Mouse (Mus musculus) lung, embryonic 16.5 days (tissue): Measurements from ENCODE around the gene Cyp2d26. TPM values are rescaled to one million over a fixed set of nuclear protein-coding genes. Genes with fewer than 3 reads are reported as not detected.
"Not testable (repeated sequence)": the region's sequence is repeated elsewhere in the genome, so short reads cannot be mapped to it uniquely, and the experiment has no call there.

Source experiments
- ATAC-seq: fragments of 200-750 bp; cut with Nextera tagmentation; 2 replicates; pipeline ENCODE4 v1.8.0; 2017; ENCODE audit warnings: low read depth, mild to moderate bottlenecking, moderate library complexity
- H3K27ac ChIP-seq: fragments of 300-500 bp; sonication (generic); 2 replicates; pipeline ENCODE4 v1.5.1; 2014; ENCODE audit warnings: mild to moderate bottlenecking, control low read depth, low read length
- H3K27me3 ChIP-seq: fragments of 300-500 bp; sonication (generic); 2 replicates; pipeline ENCODE4 v1.6.1; 2014; ENCODE audit warnings: low read depth, low read length, mixed read lengths; ENCODE audit not compliant: control insufficient read depth, insufficient read depth
- H3K36me3 ChIP-seq: fragments of 300-500 bp; sonication (generic); 2 replicates; pipeline ENCODE4 v1.6.1; 2014; ENCODE audit warnings: low read length; ENCODE audit not compliant: control insufficient read depth, insufficient read depth
- H3K4me1 ChIP-seq: fragments of 300-500 bp; sonication (generic); replicated peaks from 2 replicates; pipeline ENCODE4 v1.6.1; 2014; ENCODE audit warnings: low read length, mixed read lengths; ENCODE audit not compliant: control insufficient read depth, insufficient read depth
- H3K4me2 ChIP-seq: fragments of 300-500 bp; sonication (generic); 2 replicates; pipeline ENCODE4 v1.6.1; 2014; ENCODE audit warnings: low read depth, low read length, control low read depth
- H3K4me3 ChIP-seq: fragments of 300-500 bp; sonication (generic); 2 replicates; pipeline ENCODE4 v1.5.1; 2014; ENCODE audit warnings: mild to moderate bottlenecking, low read length, control low read depth
- H3K9ac ChIP-seq: fragments of 300-500 bp; sonication (generic); 2 replicates; pipeline ENCODE4 v1.6.1; 2014; ENCODE audit warnings: low read length, control low read depth
- H3K9me3 ChIP-seq: fragments of 300-500 bp; sonication (generic); 2 replicates; pipeline ENCODE4 v1.6.1; 2016; ENCODE audit warnings: low read length; ENCODE audit not compliant: control insufficient read depth
- WGBS: fragments of 180-500 bp; shearing (Covaris S2); extraction: QIAGEN DNeasy Blood & Tissue Kit; methylation state at CpG from one replicate; pipeline ENCODE4 v1.1.7; 2014; 5-methylcytosine and 5-hydroxymethylcytosine counted together
- microRNA-seq: library from miRNA; unstranded; fragments of <30 nt; microRNA quantifications from one replicate; pipeline ENCODE4, GENCODE M21; 2016
- polyA plus RNA-seq: library from polyadenylated mRNA; unstranded; fragments of >200 nt; fragmentation: Nextera tagmentation; extraction: Ambion mirVana; gene quantifications from 2 replicates; pipeline ENCODE4 v1.2.1, GENCODE M21; 2015

Cyp2d26 gene
- polyA plus RNA-seq, 1 experiment from 2014 or later = 0.31 TPM

- not testable (repeated sequence) for H3K36me3 ChIP-seq, H3K4me2 ChIP-seq, H3K9ac ChIP-seq, H3K27ac ChIP-seq, H3K4me3 ChIP-seq, H3K9me3 ChIP-seq, H3K27me3 ChIP-seq, ATAC-seq, H3K4me1 ChIP-seq
- WGBS = 87% methylated on average over 5 of the region's 5 CpGs
These were observed 16.2 kb downstream of the Cyp2d26 start for GRCm38 (mm10) chr15:82777856-82778255.

DNA sequence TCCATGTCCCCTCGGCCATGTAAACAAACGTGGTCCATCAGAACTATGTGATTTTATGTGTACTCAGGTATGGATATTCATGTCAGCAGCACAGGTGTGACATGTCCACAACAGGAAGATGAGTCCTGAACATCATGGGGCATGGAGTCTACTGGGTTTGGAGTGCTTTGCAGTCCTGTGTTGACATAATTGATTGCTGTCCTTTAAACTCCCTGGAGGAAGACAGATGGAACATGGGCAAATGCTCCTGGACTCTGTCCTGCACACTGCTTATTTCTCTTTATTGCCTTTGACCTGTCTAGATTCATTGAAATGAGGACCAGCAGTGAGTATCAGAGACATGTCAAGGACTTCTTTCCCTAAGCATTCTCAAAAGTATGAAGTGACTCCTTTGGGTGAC is 28.2 kb downstream of the Cyp2d26 start:
- ATAC-seq = no peak
- no peaks in the 10 kb centered on the region for H3K36me3 ChIP-seq
- no peak overlapping the region for H3K9ac ChIP-seq
- no peak overlapping the region for H3K4me3 ChIP-seq
- H3K27ac ChIP-seq = no peak overlapping the region
- H3K4me2 ChIP-seq = no peak overlapping the region
- no peaks in the 10 kb centered on the region for H3K4me1 ChIP-seq
- WGBS = 79% methylated on average over 2 of the region's 2 CpGs
- H3K27me3 ChIP-seq = no peaks in the 10 kb centered on the region
- no peaks in the 10 kb centered on the region for H3K9me3 ChIP-seq

- no peaks in the 10 kb centered on the region for H3K36me3 ChIP-seq
- H3K27me3 ChIP-seq = no peaks in the 10 kb centered on the region
- no peaks in the 10 kb centered on the region for H3K9me3 ChIP-seq
- H3K27ac ChIP-seq = no peak overlapping the region
- no peak for ATAC-seq
- no peaks in the 10 kb centered on the region for H3K4me1 ChIP-seq
- 78% methylated on average over 6 of the region's 6 CpGs for WGBS
- no peak overlapping the region for H3K9ac ChIP-seq
- H3K4me2 ChIP-seq = no peak overlapping the region
- H3K4me3 ChIP-seq = no peak overlapping the region
These were observed 29.2 kb downstream of the Cyp2d26 start for GRCm38 (mm10) chr15:82764881-82765280.

GRCm38 (mm10) chr15:82763631-82764420 is 30.3 kb downstream of the Cyp2d26 start, which contains the start of gene Cyp2d40:
Cyp2d40 (minus strand) TSS chr15:82764183.
- H3K9ac ChIP-seq = no peak within 1 kb of the TSS
- ATAC-seq = no peak
- no peaks in the 10 kb centered on the region for H3K9me3 ChIP-seq
- no peaks in the 10 kb centered on the region for H3K36me3 ChIP-seq
- no peak within 1 kb of the TSS for H3K4me3 ChIP-seq
- WGBS = 87% methylated on average over 9 of the region's 9 CpGs
- H3K27me3 ChIP-seq = no peaks in the 10 kb centered on the region
- no peak within 1 kb of the TSS for H3K27ac ChIP-seq
- no peak within 1 kb of the TSS for H3K4me2 ChIP-seq
- no peaks in the 10 kb centered on the region for H3K4me1 ChIP-seq

GRCm38 (mm10) chr15:82748141-82748540 is 46.0 kb downstream of the Cyp2d26 start:
- no peaks in the 10 kb centered on the region for H3K36me3 ChIP-seq
- H3K4me3 ChIP-seq = no peak overlapping the region
- H3K4me1 ChIP-seq = no peaks in the 10 kb centered on the region
- ATAC-seq = no peak
- H3K27ac ChIP-seq = no peak overlapping the region
- H3K9me3 ChIP-seq = no peaks in the 10 kb centered on the region
- no peak overlapping the region for H3K9ac ChIP-seq
- no peaks in the 10 kb centered on the region for H3K27me3 ChIP-seq
- H3K4me2 ChIP-seq = no peak overlapping the region
- 39% methylated on average over 1 of the region's 1 CpGs for WGBS

DNA sequence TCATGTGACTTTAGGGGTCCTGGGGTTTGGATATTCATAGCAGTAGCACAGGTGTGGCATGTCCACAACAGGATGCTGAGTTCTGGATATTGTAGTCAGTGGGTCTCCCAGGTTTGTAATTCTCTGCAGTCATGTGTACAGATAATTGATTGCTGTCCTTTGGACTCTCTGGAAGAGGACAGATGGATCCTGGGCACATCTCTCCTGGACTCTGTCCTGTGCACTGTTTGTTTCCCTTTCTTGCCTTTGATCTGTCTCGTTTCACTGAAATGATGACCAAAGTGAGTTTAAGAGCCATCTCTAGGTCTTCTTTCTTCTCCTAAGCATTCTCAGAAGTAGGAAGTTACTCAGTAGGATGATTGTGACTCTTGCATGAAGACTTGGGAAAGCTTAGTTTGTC is 46.6 kb downstream of the Cyp2d26 start:
- Histone ChIP-seq H3K4me3 (no peak overlapping the region), H3K9me3 (no peaks in the 10 kb centered on the region), H3K4me2 (no peak overlapping the region), H3K9ac (no peak overlapping the region), H3K27me3 (no peaks in the 10 kb centered on the region), H3K27ac (no peak overlapping the region), H3K36me3 (no peaks in the 10 kb centered on the region), H3K4me1 (no peaks in the 10 kb centered on the region)
- 36% methylated on average over 1 of the region's 1 CpGs for WGBS
- no peak for ATAC-seq

Small RNA genes lying within 50 kb of the gene (microRNA-seq; reads per million reads assigned to microRNA genes)
- not detected for gene Gm27618

Other genes starting within 250 kb of the Cyp2d26 start
- not detected in 2 replicates for gene Cyp2d12, start 239.2 kb downstream of the Cyp2d26 start, polyA plus RNA-seq
- not detected in 2 replicates for gene Cyp2d34, start 173.3 kb downstream of the Cyp2d26 start, polyA plus RNA-seq
- gene Cyp2d40, start 30.1 kb downstream of the Cyp2d26 start, polyA plus RNA-seq = not detected in 2 replicates
- 7.2 and 7.3 TPM in 2 replicates for gene Tcf20, start 193.6 kb upstream of the Cyp2d26 start, polyA plus RNA-seq
- gene Nfam1, start 239.0 kb upstream of the Cyp2d26 start, polyA plus RNA-seq = 4.3 and 4.7 TPM in 2 replicates